Mouse (Mus musculus) embryonic facial prominence, embryonic 11.5 days (tissue): Measurements from ENCODE around the gene Rdh16f1. TPM values are rescaled to one million over a fixed set of nuclear protein-coding genes. Genes with fewer than 3 reads are reported as not detected.

Experiments
- ATAC-seq: fragments of 200-750 bp; cut with Nextera tagmentation; replicated peaks from 2 replicates; pipeline ENCODE4 v1.8.0; 2017; ENCODE audit warnings: low read depth; ENCODE audit not compliant: insufficient number of reproducible peaks, low FRiP score, low TSS enrichment
- DNase-seq: peaks from one replicate; pipeline ENCODE4 v3.0.0-alpha.2; 2015; ENCODE audit warnings: low spot score
- H3K27ac ChIP-seq: fragments of 300-500 bp; sonication (generic); replicated peaks from 2 replicates; pipeline ENCODE4 v1.5.1; 2014; ENCODE audit warnings: mild to moderate bottlenecking, low read depth, low read length, control low read depth
- H3K27me3 ChIP-seq: fragments of 300-500 bp; sonication (generic); 2 replicates; pipeline ENCODE4 v1.6.1; 2014; ENCODE audit warnings: mild to moderate bottlenecking, low read length, moderate library complexity, mixed read lengths; ENCODE audit not compliant: control insufficient read depth, insufficient read depth
- H3K36me3 ChIP-seq: fragments of 300-500 bp; sonication (generic); replicated peaks from 2 replicates; pipeline ENCODE4 v1.6.1; 2014; ENCODE audit warnings: low read depth, mild to moderate bottlenecking, low read length, moderate library complexity, mixed read lengths; ENCODE audit not compliant: control insufficient read depth, insufficient read depth
- H3K4me1 ChIP-seq: fragments of 300-500 bp; sonication (generic); 2 replicates; pipeline ENCODE4 v1.6.1; 2014; ENCODE audit warnings: low read length, mixed read lengths; ENCODE audit not compliant: control insufficient read depth, insufficient read depth
- H3K4me2 ChIP-seq: fragments of 300-500 bp; sonication (generic); 2 replicates; pipeline ENCODE4 v1.6.1; 2014; ENCODE audit warnings: low read depth, mild to moderate bottlenecking, control low read depth, low read length, moderate library complexity
- H3K4me3 ChIP-seq: fragments of 300-500 bp; sonication (generic); 2 replicates; pipeline ENCODE4 v1.5.1; 2014; ENCODE audit warnings: low read depth, low read length, control low read depth
- H3K9ac ChIP-seq: fragments of 300-500 bp; sonication (generic); replicated peaks from 2 replicates; pipeline ENCODE4 v1.6.1; 2014; ENCODE audit warnings: mild to moderate bottlenecking, control low read depth, low read length
- H3K9me3 ChIP-seq: fragments of 300-500 bp; sonication (generic); replicated peaks from 2 replicates; pipeline ENCODE4 v1.6.1; 2016; ENCODE audit warnings: mild to moderate bottlenecking, low read length, inconsistent platforms, mixed read lengths; ENCODE audit not compliant: control insufficient read depth
- WGBS: fragments of 180-500 bp; shearing (Covaris S2); extraction: QIAGEN DNeasy Blood & Tissue Kit; methylation state at CpG from one replicate; pipeline ENCODE4 v1.1.7; 2014; 5-methylcytosine and 5-hydroxymethylcytosine counted together
- polyA plus RNA-seq: library from polyadenylated mRNA; unstranded; fragments of >200 nt; fragmentation: Nextera tagmentation; extraction: Ambion mirVana; gene quantifications from 2 replicates; pipeline ENCODE4 v1.2.1, GENCODE M21; 2014

Rdh16f1 gene
- polyA plus RNA-seq, 1 experiment from 2014 or later, result not detected

- 77% methylated on average over 2 of the region's 2 CpGs for WGBS
- H3K27me3 ChIP-seq, result no peaks in the 10 kb centered on the region
- no peak for DNase-seq
- no peak overlapping the region for H3K27ac ChIP-seq
- no peak overlapping the region for H3K4me3 ChIP-seq
- no peak for ATAC-seq
- no peaks in the 10 kb centered on the region for H3K4me1 ChIP-seq
- H3K36me3 ChIP-seq, result no peaks in the 10 kb centered on the region
- no peaks in the 10 kb centered on the region for H3K9me3 ChIP-seq
- no peak overlapping the region for H3K4me2 ChIP-seq
- no peak overlapping the region for H3K9ac ChIP-seq
Measured at GRCm38 (mm10) chr10:127840776-127841175, 81.2 kb downstream of the Rdh16f1 start.

Other genes with a start within 250 kb of the Rdh16f1 start
- 2.1 and 2.8 TPM in 2 replicates for gene Ndufa4l2, start 244.8 kb upstream of the Rdh16f1 start, polyA plus RNA-seq
- gene Shmt2, start 237.3 kb upstream of the Rdh16f1 start, polyA plus RNA-seq, result 68.7 and 73.5 TPM in 2 replicates
- 4.4 and 6.9 TPM in 2 replicates for gene Nxph4, start 225.2 kb upstream of the Rdh16f1 start, polyA plus RNA-seq
- gene Lrp1, start 138.6 kb upstream of the Rdh16f1 start, polyA plus RNA-seq, result 55.5 and 59.0 TPM in 2 replicates
- gene Stat6, start 116.8 kb upstream of the Rdh16f1 start, polyA plus RNA-seq, result 8.1 and 8.2 TPM in 2 replicates
- gene Nemp1, start 92.9 kb upstream of the Rdh16f1 start, polyA plus RNA-seq, result 11.2 and 11.7 TPM in 2 replicates
- 8.0 and 9.3 TPM in 2 replicates for gene Nab2, start 91.2 kb upstream of the Rdh16f1 start, polyA plus RNA-seq
- 0.40 and 0.55 TPM in 2 replicates for gene Myo1a, start 54.6 kb upstream of the Rdh16f1 start, polyA plus RNA-seq
- 1.9 and 2.9 TPM in 2 replicates for gene Tac2, start 35.3 kb upstream of the Rdh16f1 start, polyA plus RNA-seq
- gene Zbtb39, start 20.2 kb upstream of the Rdh16f1 start, polyA plus RNA-seq, result 6.5 and 7.4 TPM in 2 replicates
- 0.28 and 0.45 TPM in 2 replicates for gene Gpr182, start 8.1 kb upstream of the Rdh16f1 start, polyA plus RNA-seq
- not detected in 2 replicates for gene Rdh1, start 66 bp upstream of the Rdh16f1 start, polyA plus RNA-seq
- not detected in 2 replicates for gene Rdh9, start 16.6 kb downstream of the Rdh16f1 start, polyA plus RNA-seq
- not detected in 2 replicates for gene Rdh16, start 41.4 kb downstream of the Rdh16f1 start, polyA plus RNA-seq
- gene Rdh19, start 90.1 kb downstream of the Rdh16f1 start, polyA plus RNA-seq, result not detected in 2 replicates
- not detected in 2 replicates for gene Rdh16f2, start 106.7 kb downstream of the Rdh16f1 start, polyA plus RNA-seq
- not detected in 2 replicates for gene Rdh7, start 129.0 kb downstream of the Rdh16f1 start, polyA plus RNA-seq
- not detected in 2 replicates for gene Sdr9c7, start 138.7 kb downstream of the Rdh16f1 start, polyA plus RNA-seq
- not detected in 2 replicates for gene Hsd17b6, start 247.8 kb downstream of the Rdh16f1 start, polyA plus RNA-seq